Mouse (Mus musculus): Measurements from ENCODE around the gene Pipox. TPM values are rescaled to one million over a fixed set of nuclear protein-coding genes. Genes with fewer than 3 reads are reported as not detected.
A peak's percentile ranks its signal among the peaks of the same experiment; 100 is the strongest.

Pipox gene
- polyA plus RNA-seq, 1 experiment from 2014 or later, result 48.9 TPM

- no peak for DNase-seq
- TF ChIP-seq EP300 (IDR thresholded peaks at IDR 0.05; ENCODE audit: low read depth) (no peak), CTCF (IDR thresholded peaks at IDR 0.05; ENCODE audit: low read depth) (no peak)
- Histone ChIP-seq H3K4me3 (ENCODE audit: low read depth, low read length) (no peak overlapping the region), H3K27me3 (ENCODE audit: insufficient read depth, low read length) (no peaks in the 10 kb centered on the region), H3K4me2 (ENCODE audit: low read depth, low read length) (no peak overlapping the region), H3K9me3 (ENCODE audit: low read length) (no peaks in the 10 kb centered on the region), H3K4me1 (ENCODE audit: insufficient read depth) (no peaks in the 10 kb centered on the region), H3K9ac (replicated peaks) (no peak overlapping the region), H3K27ac (ENCODE audit: low read depth) (no peak overlapping the region), H3K36me3 (replicated peaks; ENCODE audit: insufficient read depth, low read length) (peaks cover 65% of the 10 kb centered on the region)
- 76% methylated on average over 7 of the region's 7 CpGs for WGBS (ENCODE audit: insufficient replicate concordance)
- peak; percentile 44; the same call in 1 of the 2 replicates for ATAC-seq
Observed at GRCm38 (mm10) chr11:77830875-77831274, 63.0 kb downstream of the Pipox start.

Other genes starting within 250 kb of the Pipox start
- 2.0 and 2.4 TPM in 2 replicates for gene Nufip2, start 207.9 kb downstream of the Pipox start, polyA plus RNA-seq (2015; fragmentation: Nextera tagmentation; extraction: Ambion mirVana)
- not detected in 2 replicates for gene Cryba1, start 168.8 kb downstream of the Pipox start, polyA plus RNA-seq (2015; fragmentation: Nextera tagmentation; extraction: Ambion mirVana)
- 10.4 and 10.5 TPM in 2 replicates for gene Myo18a, start 130.8 kb downstream of the Pipox start, polyA plus RNA-seq (2015; fragmentation: Nextera tagmentation; extraction: Ambion mirVana)
- gene Gm10277, start 106.3 kb downstream of the Pipox start, polyA plus RNA-seq (2015; fragmentation: Nextera tagmentation; extraction: Ambion mirVana), result 0.12 and 0.31 TPM in 2 replicates
- gene Sez6, start 36.7 kb upstream of the Pipox start, polyA plus RNA-seq (2015; fragmentation: Nextera tagmentation; extraction: Ambion mirVana), result not detected in 2 replicates
- 5.0 and 5.1 TPM in 2 replicates for gene Phf12, start 88.7 kb upstream of the Pipox start, polyA plus RNA-seq (2015; fragmentation: Nextera tagmentation; extraction: Ambion mirVana)
- 9.2 and 10.6 TPM in 2 replicates for gene Dhrs13, start 138.2 kb upstream of the Pipox start, polyA plus RNA-seq (2015; fragmentation: Nextera tagmentation; extraction: Ambion mirVana)
- 23.1 and 25.9 TPM in 2 replicates for gene Flot2, start 143.8 kb upstream of the Pipox start, polyA plus RNA-seq (2015; fragmentation: Nextera tagmentation; extraction: Ambion mirVana)
- gene Eral1, start 186.3 kb upstream of the Pipox start, polyA plus RNA-seq (2015; fragmentation: Nextera tagmentation; extraction: Ambion mirVana), result 9.3 and 10.6 TPM in 2 replicates
- gene Fam222b, start 200.6 kb upstream of the Pipox start, polyA plus RNA-seq (2015; fragmentation: Nextera tagmentation; extraction: Ambion mirVana), result 5.9 and 7.5 TPM in 2 replicates